Mouse (Mus musculus) brain, embryonic 14.5 days (tissue): ENCODE data around the gene Dkc1.

ENCODE experiments used
- CTCF ChIP-seq: fragments of 200-500 bp; IDR thresholded peaks from 2 replicates; pipeline ENCODE4 v1.5.1; 2012; ENCODE audit warnings: inconsistent platforms, mild to moderate bottlenecking, moderate library complexity, borderline replicate concordance; ENCODE audit not compliant: insufficient read depth, insufficient read length; ENCODE audit errors: extremely low read depth
- POLR2A ChIP-seq: fragments of 200-500 bp; IDR thresholded peaks from 2 replicates; pipeline ENCODE4 v1.6.1; 2012; ENCODE audit warnings: mild to moderate bottlenecking, inconsistent platforms, borderline replicate concordance; ENCODE audit not compliant: poor library complexity, insufficient read depth, insufficient read length, severe bottlenecking; ENCODE audit errors: extremely low read depth

- TF ChIP-seq POLR2A (no peak), CTCF (no peak)
Measured at GRCm38 (mm10) chrX:75084774-75085508, 10.7 kb upstream of the Dkc1 start, which contains the start of gene Gab3.
